Mouse (Mus musculus) Patski (cell line): ENCODE measurements at regions not wholly inside any gene's neighbourhood (a gene's known extent, or its start where the extent isn't known, plus 50 kb on each side); places are given as distances from the start of the nearest gene placed in this dataset.

ENCODE experiments used
- ATAC-seq: fragments of 100-300 bp; one replicate; pipeline ENCODE4 v1.8.0; 2021
- CTCF ChIA-PET: fragments of 350-600 bp; sonication (Branson Sonifier 250); formaldehyde crosslinking; loops from one replicate; lab custom pipeline; 2022; ENCODE audit warnings: inconsistent platforms; lab: Charles Lee
- POLR2A ChIA-PET: fragments of 350-600 bp; sonication (Branson Sonifier 250); formaldehyde crosslinking; loops from one replicate; lab custom pipeline; 2022; ENCODE audit warnings: antibody characterized with exemption, inconsistent platforms; lab: Charles Lee
- DNase-seq: peaks from one replicate; pipeline ENCODE4 v3.0.0-alpha.2; 2011; ENCODE audit warnings: low read depth, low spot score
- H3K27me3 ChIP-seq: fragments of 371-371 bp; one replicate; pipeline ENCODE4 v1.5.1; 2021
- CTCF ChIP-seq: fragments of 100-300 bp; IDR thresholded peaks from one replicate; pipeline ENCODE4 v1.5.1; 2021
- in situ Hi-C: fragments of 300-500 bp; cut with MboI; formaldehyde crosslinking; loops from 3 replicates; pipeline ENCODE4 v1.11.1; 2018; ENCODE audit warnings: low pct_unique_long_range_greater_than_20kb, mixed read lengths

- POLR2A ChIA-PET, result no interaction called here
- in situ Hi-C loops, result no loop called here
- CTCF ChIA-PET, result interaction anchor here (2.0 kb wide), 1 partner anchor 12 kb away, joined by 6 read pairs; no protein-coding TSS in a partner anchor
These were observed 81.1 kb upstream of the Spred2 start for GRCm38 (mm10) chr11:19843084-19843483.

GRCm38 (mm10) chr11:19847910-19848309 lies 76.3 kb upstream of the Spred2 start:
- DNase-seq (no peak), ATAC-seq (no peak)
- no peak for TF ChIP-seq CTCF
- in situ Hi-C loops, result no loop called here
- CTCF ChIA-PET, result no interaction called here
- no peaks in the 10 kb centered on the region for H3K27me3 ChIP-seq
- POLR2A ChIA-PET, result no interaction called here

More at GRCm38 (mm10) chr11:19843084-19843483, 81.1 kb upstream of the Spred2 start:
- H3K27me3 ChIP-seq, result no peaks in the 10 kb centered on the region
- no peak for DNase-seq
- ATAC-seq, result peak; percentile 19
- TF ChIP-seq CTCF, result no peak

GRCm38 (mm10) chr11:19848412-19848811 lies 75.8 kb upstream of the Spred2 start:
- DNase-seq (no peak), ATAC-seq (no peak)
- H3K27me3 ChIP-seq, result no peaks in the 10 kb centered on the region
- in situ Hi-C loops, result no loop called here
- POLR2A ChIA-PET, result interaction anchor here (0.6 kb wide), 1 partner anchor 244 kb away, joined by 3 read pairs; no protein-coding TSS in a partner anchor
- CTCF ChIA-PET, result interaction anchor here (1.8 kb wide), 1 partner anchor 8 kb away, joined by 4 read pairs; no protein-coding TSS in a partner anchor
- TF ChIP-seq CTCF, result no peak

GRCm38 (mm10) chr11:19849347-19849811 lies 74.8 kb upstream of the Spred2 start:
- DNase-seq, result no peak
- no peaks in the 10 kb centered on the region for H3K27me3 ChIP-seq
- no peak for TF ChIP-seq CTCF
- ChIA-PET POLR2A (no interaction called here), CTCF (interaction anchor here (0.9 to 1.8 kb wide), 4 partner anchors 9 to 21 kb away, joined by 4 to 5 read pairs (median 4); no protein-coding TSS in a partner anchor)
- ATAC-seq, result peak; percentile 48
- in situ Hi-C loops, result no loop called here

- DNase-seq, result no peak
- in situ Hi-C loops, result no loop called here
- ChIA-PET POLR2A (no interaction called here), CTCF (interaction anchor here (0.9 to 1.8 kb wide), 5 partner anchors 10 to 20 kb away, joined by 3 to 5 read pairs (median 4); no protein-coding TSS in a partner anchor)
- peak; percentile 37 for ATAC-seq
- H3K27me3 ChIP-seq, result no peaks in the 10 kb centered on the region
- no peak for TF ChIP-seq CTCF
These were observed 74.2 kb upstream of the Spred2 start for GRCm38 (mm10) chr11:19849844-19850420.

- POLR2A ChIA-PET, result no interaction called here
- TF ChIP-seq CTCF, result no peak
- in situ Hi-C loops, result no loop called here
- DNase-seq (no peak), ATAC-seq (no peak)
- H3K27me3 ChIP-seq, result no peaks in the 10 kb centered on the region
- CTCF ChIA-PET, result interaction anchor here (1.1 to 1.8 kb wide), 2 partner anchors 14 to 16 kb away, joined by 3 to 4 read pairs; no protein-coding TSS in a partner anchor
These were observed 73.1 kb upstream of the Spred2 start for GRCm38 (mm10) chr11:19851022-19851615.

GRCm38 (mm10) chr11:19861596-19861995 lies 62.6 kb upstream of the Spred2 start:
- POLR2A ChIA-PET, result interaction anchor here (1.3 kb wide), 1 partner anchor 9 kb away, joined by 3 read pairs; no protein-coding TSS in a partner anchor
- ATAC-seq, result no peak
- no peak for DNase-seq
- CTCF ChIA-PET, result interaction anchor here (1.3 kb wide), 1 partner anchor 31 kb away, joined by 3 read pairs; no protein-coding TSS in a partner anchor
- H3K27me3 ChIP-seq, result no peaks in the 10 kb centered on the region
- in situ Hi-C loops, result no loop called here
- no peak for TF ChIP-seq CTCF

- DNase-seq, result no peak
- no peaks in the 10 kb centered on the region for H3K27me3 ChIP-seq
- no peak for ATAC-seq
- POLR2A ChIA-PET, result interaction anchor here (0.6 kb wide), 1 partner anchor 444 kb away, joined by 3 read pairs; no protein-coding TSS in a partner anchor
- CTCF ChIA-PET, result interaction anchor here (0.6 to 0.8 kb wide), 2 partner anchors 21 to 33 kb away, joined by 3 read pairs; no protein-coding TSS in a partner anchor
- in situ Hi-C loops, result no loop called here
- no peak for TF ChIP-seq CTCF
These were observed 60.8 kb upstream of the Spred2 start for GRCm38 (mm10) chr11:19863327-19863726.

GRCm38 (mm10) chr11:19866262-19866661 lies 57.9 kb upstream of the Spred2 start:
- DNase-seq (no peak), ATAC-seq (no peak)
- ChIA-PET CTCF (interaction anchor here (1.2 to 1.8 kb wide), 3 partner anchors 16 to 56 kb away, joined by 4 read pairs; no protein-coding TSS in a partner anchor), POLR2A (no interaction called here)
- in situ Hi-C loops, result no loop called here
- TF ChIP-seq CTCF, result no peak
- H3K27me3 ChIP-seq, result no peaks in the 10 kb centered on the region

- in situ Hi-C loops, result no loop called here
- no peaks in the 10 kb centered on the region for H3K27me3 ChIP-seq
- ChIA-PET POLR2A (no interaction called here), CTCF (interaction anchor here (1.0 to 1.1 kb wide), 2 partner anchors 20 to 48 kb away, joined by 3 to 4 read pairs; no protein-coding TSS in a partner anchor)
- ATAC-seq (no peak), DNase-seq (no peak)
- TF ChIP-seq CTCF, result no peak
These were observed 54.5 kb upstream of the Spred2 start for GRCm38 (mm10) chr11:19869671-19870070.
